Mouse (Mus musculus) ES-Bruce4 (cell line): ENCODE data around the gene Pfpl.

Experiments
- CTCF ChIP-seq: IDR thresholded peaks from one replicate; pipeline ENCODE4 v1.8.1; 2011; ENCODE audit warnings: low read depth, low read length
- POLR2A ChIP-seq: IDR thresholded peaks from one replicate; pipeline ENCODE4 v1.8.1; 2011; ENCODE audit warnings: low read length; ENCODE audit not compliant: insufficient read depth

- TF ChIP-seq CTCF, result no peak
- no peak for TF ChIP-seq POLR2A
Observed at GRCm38 (mm10) chr19:12439581-12439980, 11.9 kb downstream of the Pfpl start.
